Mouse (Mus musculus) heart, postnatal 0 days (tissue): ENCODE measurements around the gene Tlx3. TPM values are rescaled to one million over a fixed set of nuclear protein-coding genes. Genes with fewer than 3 reads are reported as not detected.

Experiments
- ATAC-seq: fragments of 200-750 bp; cut with Nextera tagmentation; 2 replicates; pipeline ENCODE4 v1.8.0; 2017; ENCODE audit warnings: low read depth, moderate number of reproducible peaks, moderate library complexity; ENCODE audit not compliant: insufficient read depth
- DNase-seq: peaks from one replicate; pipeline ENCODE4 v3.0.0-alpha.2; 2016; ENCODE audit warnings: low spot score
- H3K27ac ChIP-seq: fragments of 300-500 bp; sonication (generic); 2 replicates; pipeline ENCODE4 v1.5.1; 2014; ENCODE audit warnings: low read depth, mild to moderate bottlenecking
- H3K27me3 ChIP-seq: fragments of 300-500 bp; sonication (generic); 2 replicates; pipeline ENCODE4 v1.6.1; 2014; ENCODE audit warnings: low read length, mixed read lengths; ENCODE audit not compliant: control insufficient read depth, insufficient read depth
- H3K36me3 ChIP-seq: fragments of 300-500 bp; sonication (generic); replicated peaks from 2 replicates; pipeline ENCODE4 v1.6.1; 2014; ENCODE audit warnings: low read length, mixed read lengths; ENCODE audit not compliant: control insufficient read depth, insufficient read depth
- H3K4me1 ChIP-seq: fragments of 300-500 bp; sonication (generic); 2 replicates; pipeline ENCODE4 v1.6.1; 2014; ENCODE audit warnings: antibody characterized with exemption; ENCODE audit not compliant: control insufficient read depth, insufficient read depth
- H3K4me2 ChIP-seq: fragments of 300-500 bp; sonication (generic); 2 replicates; pipeline ENCODE4 v1.6.1; 2014; ENCODE audit warnings: low read depth, mild to moderate bottlenecking, low read length, moderate library complexity
- H3K4me3 ChIP-seq: fragments of 300-500 bp; sonication (generic); 2 replicates; pipeline ENCODE4 v1.5.1; 2014; ENCODE audit warnings: low read depth, low read length
- H3K9ac ChIP-seq: fragments of 300-500 bp; sonication (generic); replicated peaks from 2 replicates; pipeline ENCODE4 v1.6.1; 2014; ENCODE audit warnings: low read depth, low read length, mixed read lengths
- H3K9me3 ChIP-seq: fragments of 300-500 bp; sonication (generic); replicated peaks from 2 replicates; pipeline ENCODE4 v1.6.1; 2016; ENCODE audit warnings: low read length; ENCODE audit not compliant: control insufficient read depth
- CTCF ChIP-seq: IDR thresholded peaks from 2 replicates; pipeline ENCODE4 v1.5.1; 2016; ENCODE audit warnings: antibody characterized with exemption, control low read depth, low read depth
- EP300 ChIP-seq: IDR thresholded peaks from 2 replicates; pipeline ENCODE4 v1.6.1; 2016; ENCODE audit warnings: antibody characterized with exemption, low read depth
- WGBS: fragments of 180-500 bp; shearing (Covaris S2); extraction: QIAGEN DNeasy Blood & Tissue Kit; methylation state at CpG from one replicate; pipeline ENCODE4 v1.1.7; 2014; 5-methylcytosine and 5-hydroxymethylcytosine counted together
- polyA plus RNA-seq: library from polyadenylated mRNA; unstranded; fragments of >200 nt; fragmentation: Nextera tagmentation; extraction: Ambion mirVana; gene quantifications from 2 replicates; pipeline ENCODE4 v1.2.1, GENCODE M21; 2015
- total RNA-seq: library from RNA; depleted of rRNA; stranded (reverse); fragments of >200 nt; gene quantifications from 2 replicates; pipeline ENCODE4 v1.2.3, GENCODE M21; 2014; ENCODE audit warnings: low replicate concordance

Tlx3 gene
- total and polyA plus RNA-seq, 2 experiments from 2014 or later = not detected

DNA sequence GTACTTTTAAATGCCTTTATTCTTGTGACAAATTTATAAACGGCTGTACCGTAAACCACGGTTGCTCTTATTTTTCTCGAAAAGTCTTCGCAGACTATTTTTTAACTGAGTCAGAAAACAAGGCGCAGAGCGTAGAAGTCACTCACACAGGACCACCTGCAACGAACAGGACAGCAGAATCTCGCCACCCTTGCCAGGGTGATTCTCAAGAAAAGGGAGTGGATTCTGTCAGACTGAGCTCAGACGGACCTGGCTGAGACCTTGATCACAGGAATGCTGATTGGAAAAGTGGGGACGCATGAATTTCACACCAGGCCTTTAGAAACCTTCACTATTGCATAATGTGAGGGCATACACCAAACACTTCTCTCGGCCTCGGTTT is 6.3 kb downstream of the Tlx3 start:
- DNase-seq (no peak), ATAC-seq (no peak)
- Histone ChIP-seq H3K36me3 (no peaks in the 10 kb centered on the region), H3K27me3 (peaks cover 96% of the 10 kb centered on the region), H3K4me1 (peaks cover 13% of the 10 kb centered on the region; the same call in 1 of the 2 replicates), H3K4me3 (no peak overlapping the region), H3K27ac (no peak overlapping the region), H3K4me2 (no peak overlapping the region), H3K9me3 (0 out of 2 replicates have a peak, but pooled peaks cover 6% of the 10 kb centered on the region), H3K9ac (no peak overlapping the region)
- WGBS = 28% methylated on average over 13 of the region's 13 CpGs
- TF ChIP-seq CTCF = no peak
- no peak for TF ChIP-seq EP300

DNA sequence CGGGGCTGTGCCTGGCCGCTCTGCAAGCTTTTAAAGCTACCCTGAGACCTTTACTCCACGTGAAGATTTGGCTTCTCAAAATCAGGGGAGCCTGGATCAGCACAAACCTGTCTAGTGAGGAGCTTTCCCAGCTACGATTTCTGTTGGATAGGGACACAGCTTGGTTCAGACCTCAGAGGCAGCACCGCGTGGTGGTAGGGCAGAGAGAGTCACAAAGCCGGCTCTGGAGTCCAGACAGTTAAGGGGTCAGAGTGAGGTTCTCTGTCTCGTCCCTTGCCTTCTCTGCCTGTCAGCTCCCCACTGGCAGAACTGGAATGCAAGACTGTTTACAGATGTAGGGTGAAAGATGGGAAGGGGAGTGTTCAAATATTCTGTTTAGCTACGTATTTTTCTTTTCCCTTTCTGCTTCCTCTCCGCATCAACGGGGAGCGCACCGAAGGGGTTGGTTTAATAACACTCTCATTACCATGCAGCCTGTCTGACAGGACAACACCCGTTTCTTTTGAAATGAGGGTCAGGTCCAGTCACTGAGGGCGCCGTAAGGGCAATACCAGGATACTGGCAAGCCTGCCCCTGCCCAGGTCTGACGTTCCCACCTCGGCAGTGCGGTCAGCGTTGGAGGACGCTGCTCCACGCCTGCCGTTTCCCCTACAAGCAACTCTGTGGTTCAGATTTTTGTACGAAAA is 6.8 kb downstream of the Tlx3 start:
- H3K4me1 ChIP-seq = peaks cover 13% of the 10 kb centered on the region; the same call in 1 of the 2 replicates
- peaks cover 95% of the 10 kb centered on the region for H3K27me3 ChIP-seq
- H3K27ac ChIP-seq = no peak overlapping the region
- ATAC-seq (no peak), DNase-seq (no peak)
- H3K9ac ChIP-seq = no peak overlapping the region
- 0 out of 2 replicates have a peak, but pooled peaks cover 6% of the 10 kb centered on the region for H3K9me3 ChIP-seq
- TF ChIP-seq CTCF (no peak), EP300 (no peak)
- no peaks in the 10 kb centered on the region for H3K36me3 ChIP-seq
- H3K4me2 ChIP-seq = no peak overlapping the region
- 11% methylated on average over 24 of the region's 24 CpGs for WGBS
- no peak overlapping the region for H3K4me3 ChIP-seq

DNA sequence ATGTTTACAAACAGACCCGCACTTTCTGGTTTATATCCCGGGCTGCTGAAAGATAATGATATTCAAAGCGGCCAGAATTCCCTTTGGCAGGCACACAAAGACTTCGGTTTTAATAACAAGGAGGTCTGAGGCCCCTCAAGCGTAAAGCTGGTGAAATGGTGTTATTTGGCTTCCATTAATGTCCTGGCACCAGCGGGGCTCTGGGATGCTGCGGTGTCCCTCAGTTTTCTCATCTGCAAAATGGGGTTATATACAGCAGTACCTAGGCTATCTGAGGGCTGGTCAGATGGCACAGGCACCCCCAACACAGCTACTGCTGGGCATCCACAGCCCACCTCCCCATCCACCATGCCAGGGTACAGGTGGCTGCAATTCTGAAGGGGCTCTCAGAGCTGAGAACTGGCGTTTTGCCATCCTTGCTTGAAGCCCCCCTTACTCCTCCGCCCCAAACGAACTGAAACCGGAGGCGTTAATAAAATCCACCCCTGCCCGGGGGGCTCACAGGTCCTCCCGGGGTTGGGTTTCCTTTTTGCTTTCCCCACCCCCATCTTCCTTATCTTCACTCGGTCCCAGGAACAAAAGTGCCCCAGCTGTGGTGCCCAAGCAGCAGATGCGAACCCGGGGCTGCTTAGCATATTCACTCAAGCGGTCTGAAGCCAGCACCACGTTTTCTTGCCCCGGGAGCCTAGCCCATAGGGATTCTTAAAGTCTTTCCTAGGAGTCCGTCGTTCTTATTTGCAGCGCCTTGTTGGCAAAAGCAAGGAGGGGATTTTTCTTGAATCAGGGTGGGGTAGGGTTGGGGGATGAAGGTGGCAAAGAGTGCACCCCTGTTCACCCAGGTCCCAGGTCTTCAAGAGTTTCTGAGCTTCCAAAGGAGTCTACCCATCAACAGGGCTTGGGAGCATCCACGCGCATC is 7.6 kb downstream of the Tlx3 start:
- Histone ChIP-seq H3K9ac (no peak overlapping the region), H3K4me2 (no peak overlapping the region), H3K4me1 (0 out of 2 replicates have a peak, but pooled peaks cover 6% of the 10 kb centered on the region), H3K9me3 (0 out of 2 replicates have a peak, but pooled peaks cover 6% of the 10 kb centered on the region), H3K4me3 (no peak overlapping the region), H3K27ac (no peak overlapping the region), H3K27me3 (peaks cover 95% of the 10 kb centered on the region), H3K36me3 (no peaks in the 10 kb centered on the region)
- 6% methylated on average over 25 of the region's 25 CpGs for WGBS
- DNase-seq (no peak), ATAC-seq (no peak)
- no peak for TF ChIP-seq CTCF
- no peak for TF ChIP-seq EP300

DNA sequence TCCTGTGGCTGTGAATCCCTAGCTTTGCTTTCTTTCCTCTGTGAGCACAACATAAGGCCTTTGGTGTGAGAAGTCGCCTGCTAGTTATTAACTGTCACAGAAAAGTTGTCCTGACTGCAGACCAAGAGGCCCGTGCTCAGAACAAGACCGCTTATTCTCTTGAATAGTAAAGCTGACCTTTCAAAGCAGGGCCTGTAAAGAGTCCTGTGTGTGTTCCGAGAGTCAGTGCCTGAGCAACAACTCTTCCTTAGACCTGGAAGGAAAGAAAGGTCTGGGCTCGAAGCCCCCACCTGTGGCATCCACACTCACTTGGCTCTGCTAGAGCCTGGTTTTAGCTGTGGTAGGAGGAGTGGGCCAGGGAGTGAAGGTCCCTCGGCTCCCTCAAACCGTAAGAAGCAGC is 8.3 kb downstream of the Tlx3 start:
- Histone ChIP-seq H3K9me3 (0 out of 2 replicates have a peak, but pooled peaks cover 6% of the 10 kb centered on the region), H3K36me3 (no peaks in the 10 kb centered on the region), H3K27ac (no peak overlapping the region), H3K4me1 (no peaks in the 10 kb centered on the region), H3K4me2 (no peak overlapping the region), H3K9ac (no peak overlapping the region), H3K4me3 (no peak overlapping the region), H3K27me3 (peaks cover 89% of the 10 kb centered on the region)
- DNase-seq = no peak
- TF ChIP-seq EP300 = no peak
- no peak for TF ChIP-seq CTCF
- no peak for ATAC-seq
- WGBS = 31% methylated on average over 7 of the region's 7 CpGs

DNA sequence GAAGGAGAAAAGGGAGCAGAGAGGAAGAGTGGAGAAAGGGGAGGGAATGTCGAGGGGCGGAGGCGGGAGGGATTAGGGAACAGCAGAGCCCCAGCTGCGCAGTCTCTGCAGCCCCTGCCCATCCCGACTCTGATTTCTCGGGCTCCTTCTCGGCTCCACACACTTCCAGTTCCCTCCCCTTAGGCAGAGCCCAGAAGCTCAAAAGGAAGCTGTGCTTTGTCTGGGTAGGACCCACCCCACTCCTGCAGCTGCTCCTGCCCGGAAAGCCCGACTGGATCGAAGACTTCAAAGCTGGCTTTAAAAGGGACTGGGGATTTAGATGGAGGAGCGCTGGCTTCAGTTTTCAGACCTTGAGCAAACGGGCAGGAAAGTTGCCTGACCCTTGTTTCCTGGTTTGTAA is 9.7 kb downstream of the Tlx3 start:
- WGBS = 1% methylated on average over 12 of the region's 12 CpGs
- TF ChIP-seq EP300 (no peak), CTCF (no peak)

More for the DNA sequence above, 9.7 kb downstream of the Tlx3 start:
- no peak overlapping the region for H3K27ac ChIP-seq
- H3K4me3 ChIP-seq = no peak overlapping the region
- no peak for ATAC-seq
- no peaks in the 10 kb centered on the region for H3K36me3 ChIP-seq
- H3K4me2 ChIP-seq = no peak overlapping the region
- no peak overlapping the region for H3K9ac ChIP-seq
- no peaks in the 10 kb centered on the region for H3K4me1 ChIP-seq
- 0 out of 2 replicates have a peak, but pooled peaks cover 6% of the 10 kb centered on the region for H3K9me3 ChIP-seq
- H3K27me3 ChIP-seq = peaks cover 75% of the 10 kb centered on the region
- no peak for DNase-seq
